Mouse (Mus musculus) right cerebral cortex, postnatal 10 days (tissue): ENCODE data around the gene Vkorc1l1.

ENCODE experiments used
- DNase-seq, 2 experiments: peaks; one replicate each; pipeline ENCODE4 v3.0.0; 2021; ENCODE audit warnings: low spot score in 2 of 2

The Vkorc1l1 gene

GRCm38 (mm10) chr5:129942073-129942939, 536 bp downstream of the Vkorc1l1 start:
- peak; percentile 40 to 52 for DNase-seq

GRCm38 (mm10) chr5:129943402-129943801, 1.6 kb downstream of the Vkorc1l1 start:
- no peak for DNase-seq

- no peak for DNase-seq
Measured at GRCm38 (mm10) chr5:129947528-129948033, 5.8 kb downstream of the Vkorc1l1 start.

- no peak for DNase-seq
Measured at GRCm38 (mm10) chr5:129952143-129952542, 10.4 kb downstream of the Vkorc1l1 start.

- no peak for DNase-seq
Measured at GRCm38 (mm10) chr5:129954473-129955254, 12.9 kb downstream of the Vkorc1l1 start.

GRCm38 (mm10) chr5:129955792-129956191, 14.0 kb downstream of the Vkorc1l1 start:
- no peak for DNase-seq

GRCm38 (mm10) chr5:129963224-129963623, 21.5 kb downstream of the Vkorc1l1 start:
- no peak for DNase-seq

- DNase-seq, result no peak
Measured at GRCm38 (mm10) chr5:129966448-129966847, 24.7 kb downstream of the Vkorc1l1 start.

- DNase-seq, result no peak
Measured at GRCm38 (mm10) chr5:129968417-129968816, 26.6 kb downstream of the Vkorc1l1 start.

- no peak for DNase-seq
Measured at GRCm38 (mm10) chr5:129971491-129971890, 29.7 kb downstream of the Vkorc1l1 start.

- DNase-seq, result no peak
Measured at GRCm38 (mm10) chr5:129974354-129974753, 32.6 kb downstream of the Vkorc1l1 start.

GRCm38 (mm10) chr5:129974866-129975311, 33.1 kb downstream of the Vkorc1l1 start:
- no peak for DNase-seq

GRCm38 (mm10) chr5:129977768-129978167, 36.0 kb downstream of the Vkorc1l1 start:
- DNase-seq, result no peak

GRCm38 (mm10) chr5:129978608-129979007, 36.8 kb downstream of the Vkorc1l1 start:
- DNase-seq, result no peak

GRCm38 (mm10) chr5:129980216-129980615, 38.4 kb downstream of the Vkorc1l1 start:
- DNase-seq, result no peak

GRCm38 (mm10) chr5:129989376-129989775, 47.6 kb downstream of the Vkorc1l1 start:
- no peak for DNase-seq

- no peak for DNase-seq
Measured at GRCm38 (mm10) chr5:129991898-129992297, 50.1 kb downstream of the Vkorc1l1 start.

- no peak for DNase-seq
Measured at GRCm38 (mm10) chr5:129993374-129993773, 51.6 kb downstream of the Vkorc1l1 start.

- DNase-seq, result no peak
Measured at GRCm38 (mm10) chr5:129994989-129995388, 53.2 kb downstream of the Vkorc1l1 start.

- DNase-seq, result no peak
Measured at GRCm38 (mm10) chr5:129997700-129998099, 55.9 kb downstream of the Vkorc1l1 start.

GRCm38 (mm10) chr5:129999097-129999496, 57.3 kb downstream of the Vkorc1l1 start:
- peak; percentile 59 to 65 for DNase-seq

- DNase-seq, result peak in 1 of 2 experiments; percentile 40
Measured at GRCm38 (mm10) chr5:130000735-130001134, 59.0 kb downstream of the Vkorc1l1 start.
